Mouse (Mus musculus): ENCODE data around the gene Kcnk1.

The Kcnk1 gene

GRCm38 (mm10) chr8:126062844-126063243 is 67.9 kb downstream of the Kcnk1 start:
- DNase-seq: no peak

- no peak for DNase-seq
Measured at GRCm38 (mm10) chr8:126063832-126064409, 69.0 kb downstream of the Kcnk1 start.

GRCm38 (mm10) chr8:126064587-126065145 is 69.7 kb downstream of the Kcnk1 start:
- no peak for DNase-seq

- DNase-seq: no peak
Measured at GRCm38 (mm10) chr8:126067306-126067705, 72.3 kb downstream of the Kcnk1 start.

- DNase-seq: no peak
Measured at GRCm38 (mm10) chr8:126068136-126068535, 73.2 kb downstream of the Kcnk1 start.

- no peak for DNase-seq
Measured at GRCm38 (mm10) chr8:126072678-126073077, 77.7 kb downstream of the Kcnk1 start.

- DNase-seq: peak; percentile 65
Measured at GRCm38 (mm10) chr8:126073141-126073740, 78.3 kb downstream of the Kcnk1 start.

GRCm38 (mm10) chr8:126074111-126074510 is 79.1 kb downstream of the Kcnk1 start:
- no peak for DNase-seq

- peak; percentile 70 for DNase-seq
Measured at GRCm38 (mm10) chr8:126075400-126075799, 80.4 kb downstream of the Kcnk1 start.

All from right cerebral cortex, adult 18-20 months (tissue).